Mouse (Mus musculus): ENCODE results near the gene Gja6.

Gja6 gene

DNA sequence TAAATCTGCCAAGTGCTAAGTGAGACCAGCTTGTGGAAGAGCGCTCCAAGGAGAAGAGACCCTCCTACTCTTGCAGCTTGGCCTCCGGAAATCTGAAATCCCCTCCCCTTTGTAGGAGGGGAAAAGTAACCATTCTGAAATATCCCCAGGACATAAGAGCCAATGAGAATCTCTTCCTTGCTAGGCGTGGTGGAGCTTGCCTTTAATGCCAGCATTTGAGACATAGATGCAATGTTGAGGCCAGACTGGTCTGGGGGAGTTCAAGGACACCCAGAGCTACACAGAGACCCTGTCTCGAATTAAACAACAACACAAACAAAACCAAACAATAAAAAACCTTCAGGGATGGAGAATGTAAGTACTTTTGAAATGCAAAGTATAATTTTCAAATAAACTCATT lies at the start of gene Gja6:
Gja6 (minus strand) TSS at position 101 of the 400 bp plus-strand sequence.
- DNase-seq (ENCODE audit: low spot score): no peak

DNA sequence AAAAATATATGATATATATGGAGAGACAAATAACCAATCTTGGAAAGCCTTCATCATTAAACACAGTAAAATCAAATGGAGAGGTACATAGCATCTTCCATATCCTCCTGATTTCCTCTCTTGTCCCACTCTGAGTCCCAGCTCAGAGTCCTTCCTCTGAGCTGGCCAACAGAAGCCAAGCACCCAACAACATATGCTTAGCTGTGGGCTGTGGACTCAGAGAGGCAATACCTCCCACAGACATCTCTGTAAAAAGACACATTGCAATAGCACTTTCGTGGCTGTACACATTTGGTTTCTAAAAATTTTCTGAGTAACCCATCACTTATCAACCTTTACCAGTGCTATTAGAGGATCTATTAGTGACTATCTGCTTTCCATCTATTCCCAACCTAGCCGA lies 42.7 kb upstream of the Gja6 start:
- DNase-seq (ENCODE audit: low spot score): no peak

DNA sequence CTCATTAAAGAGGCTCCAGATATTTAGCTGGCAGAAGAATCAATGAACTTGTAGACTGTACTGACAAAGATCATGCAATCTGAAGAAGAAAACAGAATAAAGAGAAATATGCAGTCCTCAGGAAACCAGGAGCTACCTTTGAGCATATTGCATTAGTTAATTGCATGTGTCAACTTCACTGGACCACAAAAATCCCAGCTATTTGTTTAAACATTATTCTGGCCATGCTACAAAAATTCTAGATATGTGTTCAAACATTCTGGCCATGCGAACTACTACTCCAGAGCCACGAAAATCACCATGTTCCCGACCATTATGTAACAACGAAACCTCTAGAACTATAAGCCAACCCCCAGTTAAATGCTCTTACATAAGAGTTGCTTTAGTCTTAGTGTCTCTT lies 37.9 kb upstream of the Gja6 start:
- no peak for DNase-seq (ENCODE audit: low spot score)

DNA sequence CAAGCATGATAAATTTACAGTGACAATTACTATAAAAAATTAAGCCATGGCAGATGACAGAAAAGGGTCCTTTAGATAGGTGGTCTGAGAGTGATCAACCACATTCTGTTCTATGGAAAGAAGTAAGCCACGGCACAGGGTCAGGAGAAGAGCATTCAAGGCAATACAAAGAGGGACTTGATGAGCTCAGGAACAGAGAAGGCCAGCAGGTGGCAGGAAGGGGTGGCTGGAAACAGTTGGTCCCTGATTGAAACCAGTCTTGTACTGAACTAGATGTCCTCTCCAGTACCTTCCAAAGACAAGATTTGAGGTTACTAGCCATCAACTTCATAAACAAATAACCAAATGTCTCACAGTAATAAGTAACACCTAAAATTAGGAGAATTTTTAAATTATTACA lies 28.7 kb upstream of the Gja6 start:
- peak; percentile 7 for DNase-seq (ENCODE audit: low spot score)

DNA sequence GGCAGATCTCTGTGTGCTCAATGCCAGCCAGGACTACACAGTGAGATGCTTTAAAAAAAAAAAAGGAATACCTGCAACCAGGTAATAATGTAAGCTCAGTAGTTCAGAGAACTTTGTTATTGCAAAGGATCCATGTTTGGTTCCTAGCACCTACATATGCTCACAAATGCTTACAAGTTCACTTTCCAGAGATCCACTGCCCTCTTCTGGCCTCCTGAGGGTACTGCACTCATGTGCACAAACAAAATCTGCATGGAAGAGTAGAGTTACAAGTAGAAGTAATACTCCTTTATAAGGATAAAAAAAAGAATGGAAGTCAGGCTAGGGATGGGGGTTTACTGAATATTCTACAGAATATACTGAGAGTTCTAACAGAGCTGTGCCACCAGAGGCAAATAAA lies 23.8 kb upstream of the Gja6 start:
- no peak for DNase-seq (ENCODE audit: low spot score)

DNA sequence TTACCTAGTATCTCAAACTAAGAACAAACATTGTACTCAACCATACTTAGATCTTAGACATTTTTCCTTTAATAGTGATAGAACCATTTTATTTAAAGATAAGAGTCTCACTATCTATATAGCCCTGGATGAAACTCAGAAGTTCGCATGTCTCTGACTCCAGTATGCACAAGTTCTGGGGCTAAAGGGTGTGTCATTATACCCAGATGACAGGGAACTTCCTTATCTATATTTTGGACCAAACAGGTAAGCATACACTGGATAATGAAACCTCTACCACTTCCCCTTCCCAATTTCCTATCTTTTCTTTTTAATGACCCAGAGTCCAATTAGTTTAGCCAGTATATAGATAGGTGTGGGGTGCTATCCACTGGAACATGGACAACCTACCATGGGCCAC lies 22.0 kb upstream of the Gja6 start:
- DNase-seq (ENCODE audit: low spot score): no peak

DNA sequence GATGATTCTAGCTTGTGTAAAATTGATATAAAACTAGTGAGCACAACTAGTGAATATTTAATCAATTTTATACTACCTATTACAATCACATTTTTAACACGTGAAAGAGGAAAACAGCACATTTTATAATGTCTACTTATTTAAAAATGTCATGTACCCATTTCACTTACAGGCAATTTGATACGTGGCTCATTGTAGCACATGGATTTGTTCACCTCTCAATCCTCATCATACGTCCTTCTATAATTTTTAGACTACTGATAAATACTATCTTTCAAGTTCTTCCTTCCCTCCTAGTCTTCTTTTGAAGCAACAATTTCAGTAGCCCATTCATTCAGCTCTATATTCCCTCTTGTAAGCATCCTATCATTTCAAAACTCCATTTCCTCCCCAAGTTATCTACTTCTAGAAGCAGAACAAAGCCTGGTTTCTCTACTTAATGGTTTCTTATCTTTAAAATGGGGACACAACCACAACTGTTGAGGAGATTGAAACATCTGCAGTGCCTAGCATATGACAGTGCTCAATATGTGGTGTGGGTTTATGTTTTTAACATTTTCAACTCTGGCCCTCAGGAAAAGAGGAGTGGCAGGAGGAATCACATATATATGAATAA lies 12.3 kb upstream of the Gja6 start:
- no peak for DNase-seq (ENCODE audit: low spot score)

DNA sequence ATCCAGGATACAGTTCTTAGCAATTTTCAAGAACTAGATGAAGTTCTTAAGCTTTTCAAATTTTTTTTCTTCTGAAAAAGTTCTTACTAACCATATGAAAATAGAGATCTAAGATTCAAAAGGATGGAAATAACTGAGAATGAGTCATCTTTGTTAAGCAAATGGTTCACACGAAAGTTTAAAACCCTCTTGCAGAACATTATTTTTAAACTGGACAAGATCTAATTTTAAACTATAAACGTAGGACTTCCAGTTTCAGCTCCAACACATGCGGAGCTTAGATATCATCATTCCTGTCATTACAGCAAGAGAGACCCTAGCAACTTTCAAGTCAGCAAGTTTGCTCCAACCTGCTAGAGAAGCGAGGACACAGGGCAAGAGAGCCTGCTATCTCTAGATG lies 375 bp downstream of the Gja6 start:
- no peak for DNase-seq (ENCODE audit: low spot score)

DNA sequence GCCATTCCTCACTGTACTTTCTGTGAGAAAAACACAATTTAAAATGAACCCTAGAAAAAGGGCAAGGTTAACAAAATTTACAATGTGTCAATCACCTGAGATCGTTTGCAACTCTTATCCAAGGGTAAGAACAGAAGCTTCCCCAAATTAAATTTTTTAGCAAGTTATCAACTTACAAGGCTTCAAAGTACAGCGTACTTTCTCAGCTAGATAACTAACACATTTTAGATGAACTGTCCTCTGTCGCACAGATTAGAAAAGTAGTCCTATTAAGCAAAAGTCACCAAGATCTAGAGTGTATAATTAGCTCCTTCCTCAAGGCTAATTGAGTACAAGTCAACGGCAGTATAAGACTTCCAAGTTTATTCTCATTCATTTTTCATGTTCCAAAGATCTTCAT lies 939 bp downstream of the Gja6 start:
- no peak for DNase-seq (ENCODE audit: low spot score)

DNA sequence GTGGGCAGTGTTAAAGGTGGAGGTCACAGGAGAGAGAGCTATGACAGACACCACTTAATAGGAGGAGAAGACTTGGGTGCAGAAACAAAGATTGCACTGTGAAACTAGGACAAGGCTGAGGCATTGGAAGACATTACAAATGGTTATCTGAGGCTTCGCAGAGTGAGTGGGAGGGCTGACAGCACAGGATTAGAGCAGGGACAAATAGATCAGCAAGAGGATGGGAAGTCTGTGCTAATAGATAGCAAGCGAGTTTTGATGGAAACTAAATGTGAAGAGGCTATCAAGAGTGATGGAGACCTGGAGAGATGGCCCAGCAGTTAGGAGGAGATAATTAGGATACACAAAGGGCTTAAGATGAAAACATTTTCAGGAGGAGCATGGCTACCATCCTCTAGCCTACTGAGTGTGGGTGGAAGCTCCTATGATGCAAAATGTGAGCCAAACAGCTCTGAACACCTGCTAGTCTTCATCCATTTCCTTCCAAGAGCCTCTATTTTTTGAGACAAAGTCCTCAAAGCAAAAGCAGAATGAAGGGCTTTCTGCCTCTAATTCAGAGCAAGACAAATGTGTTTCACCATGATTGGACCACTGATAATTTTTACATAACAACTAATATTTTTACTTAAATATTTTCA lies 1.7 kb downstream of the Gja6 start:
- DNase-seq (ENCODE audit: low spot score): no peak

DNA sequence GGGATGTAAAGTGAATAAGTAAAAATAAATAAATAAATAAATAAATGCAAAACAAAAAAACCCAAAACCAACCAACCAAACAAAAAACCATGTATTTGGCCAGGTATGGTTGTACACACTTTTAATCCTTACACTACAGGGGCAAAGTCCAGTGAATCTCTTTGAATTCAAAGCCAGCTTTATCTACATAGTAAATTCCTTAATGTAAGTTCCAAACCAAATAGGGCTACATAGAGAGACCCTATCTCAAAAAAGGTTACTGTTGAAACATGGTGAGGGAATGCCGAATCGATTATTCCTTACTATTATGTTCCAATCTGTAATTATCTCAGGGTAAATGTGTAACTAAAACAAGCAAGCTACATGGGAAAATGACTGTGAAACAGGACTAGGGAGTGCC lies 5.7 kb downstream of the Gja6 start:
- no peak for DNase-seq (ENCODE audit: low spot score)

DNA sequence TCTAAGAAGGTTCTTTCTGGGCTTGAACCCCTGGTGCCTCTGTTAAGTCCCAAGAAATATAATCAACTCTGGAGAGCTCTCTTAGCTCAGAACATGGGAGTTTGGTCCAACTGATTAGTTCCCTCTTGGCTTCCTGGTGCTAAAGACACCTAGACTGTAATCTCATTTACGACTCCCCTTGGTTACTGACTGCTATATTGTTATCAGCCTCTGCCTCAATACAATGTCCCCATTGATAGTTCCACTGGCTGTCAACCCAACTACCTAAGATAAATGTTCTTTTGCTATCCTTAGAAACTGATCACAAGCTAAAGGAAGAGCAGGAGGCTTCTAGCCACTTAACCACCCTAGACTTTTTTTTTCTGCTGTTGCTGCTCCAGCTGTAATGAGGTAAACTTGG lies 14.8 kb downstream of the Gja6 start:
- DNase-seq (ENCODE audit: low spot score): no peak

DNA sequence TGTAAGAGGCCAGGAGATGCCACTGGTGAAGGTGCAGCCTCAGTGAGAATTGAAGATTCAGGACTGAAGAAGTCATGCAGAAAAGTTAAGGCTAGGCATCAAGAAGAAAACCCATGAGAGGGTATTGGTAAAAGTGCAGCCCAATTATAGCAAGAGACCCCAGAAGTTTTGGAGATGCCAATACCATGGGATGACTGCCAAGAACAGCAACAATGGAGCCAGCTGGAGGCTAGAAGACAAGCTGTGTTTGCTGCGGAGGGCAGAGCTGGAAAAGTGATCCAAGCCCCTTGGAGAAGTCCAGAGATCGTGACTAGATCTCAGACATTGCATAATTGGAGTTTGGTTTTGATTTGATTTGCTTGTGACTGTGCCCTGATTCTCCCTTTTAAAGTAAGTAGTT lies 20.6 kb downstream of the Gja6 start:
- no peak for DNase-seq (ENCODE audit: low spot score)

DNA sequence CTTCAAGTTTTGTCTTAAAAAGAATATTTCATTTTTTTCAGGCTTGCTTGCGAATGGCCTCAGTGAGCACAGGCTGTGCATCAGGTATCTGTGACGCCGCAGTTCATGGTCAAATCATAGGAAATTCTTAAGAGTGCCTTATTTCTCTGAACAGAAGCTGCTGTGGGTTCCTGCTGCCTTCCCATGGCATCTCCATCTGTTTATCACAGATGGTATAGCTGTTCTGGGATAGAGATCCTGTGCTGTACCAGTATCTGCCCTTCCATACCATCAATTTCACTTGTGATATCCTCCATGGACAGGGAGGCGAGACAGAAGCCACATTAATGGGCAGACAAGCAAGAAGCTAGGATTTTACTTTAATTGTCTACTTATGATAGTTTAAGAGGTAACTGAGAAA lies 40.3 kb downstream of the Gja6 start:
- no peak for DNase-seq (ENCODE audit: low spot score)

DNA sequence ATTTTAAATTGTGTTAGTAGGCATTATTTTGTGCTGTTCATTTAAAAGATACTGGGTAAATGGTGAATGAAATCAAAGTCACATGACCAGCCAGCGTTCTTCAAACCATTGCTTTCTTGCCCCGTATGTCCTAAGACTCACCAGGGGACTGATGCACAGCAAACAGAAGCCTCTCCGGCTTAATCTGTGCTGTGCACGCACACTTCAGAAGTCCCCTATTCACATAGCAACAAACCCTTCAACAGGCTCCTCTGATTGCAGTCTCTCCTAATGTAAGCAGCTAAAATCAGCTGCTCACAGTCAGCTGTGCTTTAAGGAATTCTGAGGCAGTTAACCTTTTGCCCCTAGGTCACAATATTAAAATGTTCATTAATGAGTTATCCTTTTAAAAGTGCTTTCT lies 41.8 kb downstream of the Gja6 start:
- peak; percentile 3 for DNase-seq (ENCODE audit: low spot score)

DNA sequence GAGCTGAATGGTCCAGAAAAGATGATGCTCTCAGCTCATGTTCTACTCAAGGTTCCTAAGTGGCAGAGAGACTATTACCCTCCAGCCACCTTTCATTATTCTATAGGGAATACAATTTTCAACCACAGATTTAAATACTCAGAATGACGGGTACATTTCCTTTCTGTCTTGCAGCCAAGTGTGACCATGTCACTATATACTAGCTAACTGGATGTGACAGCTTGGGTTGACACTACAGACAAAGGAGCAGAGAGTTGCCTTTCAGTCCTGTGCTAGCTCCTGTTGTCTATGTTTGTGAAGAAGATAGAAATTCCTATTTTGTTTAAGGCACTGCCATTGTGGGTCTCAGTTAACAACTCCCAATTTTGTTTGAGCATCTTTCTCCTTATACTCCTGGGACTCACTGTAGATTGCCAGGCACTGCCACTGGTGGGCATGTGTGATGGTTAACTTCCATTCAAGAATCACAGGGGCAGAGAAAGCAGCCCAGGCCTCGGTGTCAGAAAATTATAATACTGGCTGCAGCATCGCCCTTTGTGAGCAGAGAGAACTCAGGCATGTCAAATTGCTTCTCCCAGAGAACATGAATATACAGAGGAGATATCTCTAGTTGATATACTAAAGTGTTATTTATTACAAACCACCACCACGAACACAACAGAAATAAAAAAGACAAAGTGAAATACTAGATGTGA lies 43.0 kb downstream of the Gja6 start:
- DNase-seq (ENCODE audit: low spot score): no peak
